Mouse (Mus musculus): ENCODE data around the gene Sv2a.

DNA sequence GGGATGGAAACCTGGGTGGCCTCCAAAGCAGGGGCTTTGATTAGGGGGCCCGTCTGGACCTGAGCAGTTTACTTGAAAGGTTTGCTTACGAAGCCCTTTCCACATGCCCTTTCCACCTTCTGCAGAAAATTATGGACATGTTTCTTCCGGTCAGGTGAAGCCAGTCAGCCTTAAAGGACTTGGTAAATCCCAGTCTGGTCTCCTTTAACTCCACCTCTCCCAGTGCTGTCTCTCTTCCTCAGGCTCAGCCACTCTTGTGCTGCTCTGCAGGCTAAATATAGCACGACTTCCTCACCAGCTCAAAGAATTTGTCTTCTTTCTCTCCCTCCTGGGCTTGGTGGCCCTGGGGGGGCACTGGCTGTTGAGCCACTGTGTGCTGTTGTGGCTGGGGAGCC is 1.4 kb downstream of the Sv2a start:
- TF ChIP-seq POLR2A (IDR thresholded peaks at IDR 0.05; ENCODE audit: borderline replicate concordance, control insufficient read depth, low read depth, low read length) = no peak
- no peak for TF ChIP-seq CTCF (IDR thresholded peaks at IDR 0.05; ENCODE audit: control insufficient read depth, insufficient read depth, low read length)

Data from bone marrow, adult 2 months (tissue).